Mouse (Mus musculus): ENCODE measurements at regions not wholly inside any gene's neighbourhood (a gene's known extent, or its start where the extent isn't known, plus 50 kb on each side); places are given as distances from the start of the nearest gene placed in this dataset.

DNA sequence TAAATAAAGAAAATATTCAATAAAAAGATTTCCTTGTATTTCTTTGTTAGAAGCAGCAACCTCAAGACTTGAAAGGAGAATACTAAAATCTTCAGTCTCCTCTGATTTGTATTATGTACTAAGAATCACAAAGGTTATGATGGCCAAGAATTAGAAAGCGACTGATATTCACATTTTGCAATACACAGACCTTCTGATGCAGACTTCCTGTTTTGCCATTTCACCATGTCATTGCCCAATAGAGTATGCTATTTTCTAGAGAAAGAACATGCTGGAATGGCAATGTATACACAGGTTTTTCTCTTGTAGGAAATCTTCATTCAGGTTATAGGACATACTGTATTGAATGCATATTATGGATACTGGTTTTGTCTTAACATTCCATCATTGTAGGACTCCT is 250.7 kb upstream of the Chrm2 start:
- H3K9ac ChIP-seq (ENCODE audit: low read length), result no peak overlapping the region
- no peak overlapping the region for H3K4me2 ChIP-seq
- ATAC-seq (ENCODE audit: low FRiP score), result no peak
- H3K27me3 ChIP-seq (ENCODE audit: control insufficient read depth, insufficient read depth, low read length), result no peaks in the 10 kb centered on the region
- no peak overlapping the region for H3K4me3 ChIP-seq (ENCODE audit: low read depth, low read length)
- H3K4me1 ChIP-seq (ENCODE audit: control insufficient read depth, insufficient read depth, low read length), result no peaks in the 10 kb centered on the region
- no peaks in the 10 kb centered on the region for H3K9me3 ChIP-seq (ENCODE audit: control insufficient read depth, low read length)
- no peak overlapping the region for H3K27ac ChIP-seq (ENCODE audit: low read depth, low read length)
- 98% methylated on average over 1 of the region's 1 CpGs for WGBS
- no peak for DNase-seq (ENCODE audit: low spot score, missing footprints)
- no peaks in the 10 kb centered on the region for H3K36me3 ChIP-seq (ENCODE audit: control insufficient read depth, insufficient read depth, low read length)

DNA sequence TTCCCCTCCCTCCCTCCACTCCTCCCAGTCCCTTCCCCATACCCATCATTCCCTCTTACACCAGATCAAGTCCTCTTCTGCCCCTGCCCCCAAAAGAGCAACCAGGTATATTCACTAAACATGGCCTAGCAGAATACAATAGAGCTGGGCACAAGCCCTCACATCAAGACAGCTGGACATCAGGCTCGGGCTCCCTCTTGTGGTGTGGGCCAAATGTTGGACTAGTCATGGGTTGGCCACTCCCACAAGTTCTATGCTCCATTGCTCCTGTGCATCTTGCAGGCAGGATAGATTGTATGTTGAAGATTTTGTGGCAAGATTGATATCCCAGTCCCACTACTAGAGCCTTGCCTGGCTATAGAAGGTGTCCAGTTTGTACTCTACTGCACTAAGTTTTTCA is 240.6 kb upstream of the Chrm2 start:
- no peaks in the 10 kb centered on the region for H3K36me3 ChIP-seq (ENCODE audit: control insufficient read depth, insufficient read depth, low read length)
- no peak for ATAC-seq (ENCODE audit: low FRiP score)
- H3K4me1 ChIP-seq (ENCODE audit: control insufficient read depth, insufficient read depth, low read length), result no peaks in the 10 kb centered on the region
- no peaks in the 10 kb centered on the region for H3K9me3 ChIP-seq (ENCODE audit: control insufficient read depth, low read length)
- H3K4me3 ChIP-seq (ENCODE audit: low read depth, low read length), result no peak overlapping the region
- H3K27ac ChIP-seq (ENCODE audit: low read depth, low read length), result no peak overlapping the region
- 100% methylated on average over 1 of the region's 1 CpGs for WGBS
- no peaks in the 10 kb centered on the region for H3K27me3 ChIP-seq (ENCODE audit: control insufficient read depth, insufficient read depth, low read length)
- no peak overlapping the region for H3K4me2 ChIP-seq
- H3K9ac ChIP-seq (ENCODE audit: low read length), result no peak overlapping the region
- DNase-seq (ENCODE audit: low spot score, missing footprints), result no peak

DNA sequence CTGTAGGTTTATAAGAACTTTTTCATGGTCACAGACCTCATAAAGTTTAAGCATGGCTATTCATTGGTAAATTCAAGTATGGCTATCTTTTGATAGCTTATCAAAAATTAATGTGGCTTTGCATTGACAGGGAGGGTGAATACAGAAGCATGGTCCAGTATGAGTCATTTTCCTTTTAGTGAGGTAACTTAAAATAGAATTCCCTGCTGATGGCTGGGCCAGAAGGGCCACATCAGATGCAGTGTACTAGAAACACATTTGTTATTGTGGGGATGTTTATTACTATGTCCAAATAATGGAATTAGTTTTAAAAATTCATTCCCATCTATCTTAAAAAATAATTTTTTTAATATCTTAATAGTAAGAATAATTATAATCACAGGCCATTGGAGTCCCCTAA is 213.4 kb upstream of the Chrm2 start:
- Histone ChIP-seq H3K4me1 (ENCODE audit: control insufficient read depth, insufficient read depth, low read length) (no peaks in the 10 kb centered on the region), H3K36me3 (ENCODE audit: control insufficient read depth, insufficient read depth, low read length) (no peaks in the 10 kb centered on the region), H3K27me3 (ENCODE audit: control insufficient read depth, insufficient read depth, low read length) (no peaks in the 10 kb centered on the region), H3K4me3 (ENCODE audit: low read depth, low read length) (no peak overlapping the region), H3K27ac (ENCODE audit: low read depth, low read length) (no peak overlapping the region), H3K9ac (ENCODE audit: low read length) (no peak overlapping the region), H3K9me3 (ENCODE audit: control insufficient read depth, low read length) (no peaks in the 10 kb centered on the region), H3K4me2 (no peak overlapping the region)
- DNase-seq (ENCODE audit: low spot score, missing footprints), result no peak
- no peak for ATAC-seq (ENCODE audit: low FRiP score)

DNA sequence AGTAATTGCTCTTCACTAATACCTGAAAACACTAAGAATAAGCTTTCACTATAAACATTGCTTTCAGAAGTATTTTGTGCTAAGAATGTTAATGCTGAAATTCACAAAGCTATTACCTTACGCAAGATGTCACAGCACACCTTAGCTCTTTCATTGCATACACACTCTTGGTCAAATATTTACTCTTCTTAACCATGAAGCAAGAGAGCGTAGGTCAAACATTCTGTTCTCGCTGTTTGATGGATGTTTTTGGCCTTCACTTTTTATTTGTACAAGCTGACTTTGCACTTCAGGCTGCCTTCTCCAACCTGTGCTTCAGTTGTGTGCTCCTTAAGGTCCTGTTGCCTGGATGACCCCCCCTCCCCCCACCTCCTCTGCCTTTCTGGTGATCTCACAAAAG is 212.8 kb upstream of the Chrm2 start:
- H3K9me3 ChIP-seq (ENCODE audit: control insufficient read depth, low read length), result no peaks in the 10 kb centered on the region
- no peaks in the 10 kb centered on the region for H3K27me3 ChIP-seq (ENCODE audit: control insufficient read depth, insufficient read depth, low read length)
- H3K4me1 ChIP-seq (ENCODE audit: control insufficient read depth, insufficient read depth, low read length), result no peaks in the 10 kb centered on the region
- no peak overlapping the region for H3K4me2 ChIP-seq
- ATAC-seq (ENCODE audit: low FRiP score), result no peak
- no peak overlapping the region for H3K4me3 ChIP-seq (ENCODE audit: low read depth, low read length)
- H3K36me3 ChIP-seq (ENCODE audit: control insufficient read depth, insufficient read depth, low read length), result no peaks in the 10 kb centered on the region
- no peak overlapping the region for H3K27ac ChIP-seq (ENCODE audit: low read depth, low read length)
- H3K9ac ChIP-seq (ENCODE audit: low read length), result no peak overlapping the region
- no peak for DNase-seq (ENCODE audit: low spot score, missing footprints)
- 85% methylated on average over 3 of the region's 3 CpGs for WGBS

DNA sequence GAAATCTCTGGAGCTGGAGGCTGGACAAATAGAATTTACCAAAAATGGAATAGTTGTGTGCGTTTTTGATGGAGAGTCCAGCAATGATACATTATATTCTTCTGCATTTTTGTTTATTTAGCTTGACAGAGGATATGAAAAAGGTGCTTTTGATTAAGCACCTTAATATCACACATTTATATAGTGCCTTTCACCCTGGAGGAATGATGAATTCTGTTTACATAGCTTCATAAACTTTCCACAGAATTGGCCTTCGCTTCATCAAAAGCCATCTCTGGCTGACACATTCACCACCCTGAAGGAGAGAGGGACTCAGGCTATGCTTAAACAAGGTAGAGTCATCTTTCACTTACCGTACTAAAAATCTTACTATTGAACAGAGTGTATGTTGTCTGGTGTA is 208.0 kb upstream of the Chrm2 start:
- H3K9me3 ChIP-seq (ENCODE audit: control insufficient read depth, low read length), result no peaks in the 10 kb centered on the region
- H3K9ac ChIP-seq (ENCODE audit: low read length), result no peak overlapping the region
- no peak for DNase-seq (ENCODE audit: low spot score, missing footprints)
- no peak for ATAC-seq (ENCODE audit: low FRiP score)
- H3K4me1 ChIP-seq (ENCODE audit: control insufficient read depth, insufficient read depth, low read length), result peaks cover 2% of the 10 kb centered on the region; the same call in 1 of the 2 replicates
- no peak overlapping the region for H3K27ac ChIP-seq (ENCODE audit: low read depth, low read length)
- no peak overlapping the region for H3K4me2 ChIP-seq
- no peaks in the 10 kb centered on the region for H3K36me3 ChIP-seq (ENCODE audit: control insufficient read depth, insufficient read depth, low read length)
- WGBS, result 95% methylated on average over 3 of the region's 3 CpGs
- no peaks in the 10 kb centered on the region for H3K27me3 ChIP-seq (ENCODE audit: control insufficient read depth, insufficient read depth, low read length)
- H3K4me3 ChIP-seq (ENCODE audit: low read depth, low read length), result no peak overlapping the region

DNA sequence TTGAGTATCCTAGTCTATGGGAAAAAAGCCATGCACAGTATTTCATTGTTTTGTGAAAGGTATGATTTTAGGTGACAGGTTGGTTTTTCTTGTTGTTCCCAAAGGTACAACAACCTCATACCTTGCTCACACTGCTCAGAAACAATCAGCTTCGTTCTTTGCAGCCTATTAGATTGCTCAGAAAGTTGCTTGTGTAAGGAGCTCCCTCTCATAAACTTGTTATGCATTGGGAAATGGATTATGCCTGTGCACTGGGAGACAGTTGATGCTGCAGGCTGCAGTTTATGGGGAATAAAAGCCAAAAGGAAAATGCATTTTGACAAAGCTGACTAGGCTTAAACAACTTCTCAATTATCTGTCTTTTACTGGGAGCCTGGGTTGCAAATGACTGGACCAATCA is 205.2 kb upstream of the Chrm2 start:
- ATAC-seq (ENCODE audit: low FRiP score) (no peak), DNase-seq (ENCODE audit: low spot score, missing footprints) (no peak)
- Histone ChIP-seq H3K36me3 (ENCODE audit: control insufficient read depth, insufficient read depth, low read length) (no peaks in the 10 kb centered on the region), H3K4me2 (no peak overlapping the region), H3K9me3 (ENCODE audit: control insufficient read depth, low read length) (no peaks in the 10 kb centered on the region), H3K27ac (ENCODE audit: low read depth, low read length) (no peak overlapping the region), H3K4me3 (ENCODE audit: low read depth, low read length) (no peak overlapping the region), H3K9ac (ENCODE audit: low read length) (no peak overlapping the region), H3K27me3 (ENCODE audit: control insufficient read depth, insufficient read depth, low read length) (no peaks in the 10 kb centered on the region), H3K4me1 (ENCODE audit: control insufficient read depth, insufficient read depth, low read length) (peaks cover 2% of the 10 kb centered on the region; the same call in 1 of the 2 replicates)
- WGBS, result 66% methylated on average over 1 of the region's 1 CpGs

DNA sequence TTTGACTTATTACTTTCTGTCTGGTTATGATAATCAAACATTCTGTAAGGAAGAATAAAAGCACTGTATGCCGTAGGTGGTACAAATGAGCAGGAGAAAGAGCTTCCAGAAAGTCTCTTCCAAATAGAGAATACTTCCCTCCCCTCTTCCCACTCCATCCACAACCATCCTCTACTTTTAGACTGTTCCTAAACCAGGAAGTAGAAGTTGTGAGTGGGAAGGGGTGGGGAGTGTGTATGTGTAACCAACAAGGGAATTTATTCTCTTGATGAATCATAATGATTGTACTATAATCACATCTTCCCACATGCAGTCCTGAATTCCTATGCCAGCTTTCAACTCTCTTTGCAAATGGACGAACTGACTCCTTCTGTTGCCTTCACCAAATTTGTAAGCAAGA is 181.2 kb upstream of the Chrm2 start:
- Histone ChIP-seq H3K4me2 (no peak overlapping the region), H3K4me3 (ENCODE audit: low read depth, low read length) (no peak overlapping the region), H3K36me3 (ENCODE audit: control insufficient read depth, insufficient read depth, low read length) (no peaks in the 10 kb centered on the region), H3K9me3 (ENCODE audit: control insufficient read depth, low read length) (no peaks in the 10 kb centered on the region), H3K27me3 (ENCODE audit: control insufficient read depth, insufficient read depth, low read length) (no peaks in the 10 kb centered on the region), H3K4me1 (ENCODE audit: control insufficient read depth, insufficient read depth, low read length) (no peaks in the 10 kb centered on the region), H3K9ac (ENCODE audit: low read length) (no peak overlapping the region), H3K27ac (ENCODE audit: low read depth, low read length) (no peak overlapping the region)
- ATAC-seq (ENCODE audit: low FRiP score) (no peak), DNase-seq (ENCODE audit: low spot score, missing footprints) (peak; percentile 2)
- WGBS, result 89% methylated on average over 2 of the region's 2 CpGs

DNA sequence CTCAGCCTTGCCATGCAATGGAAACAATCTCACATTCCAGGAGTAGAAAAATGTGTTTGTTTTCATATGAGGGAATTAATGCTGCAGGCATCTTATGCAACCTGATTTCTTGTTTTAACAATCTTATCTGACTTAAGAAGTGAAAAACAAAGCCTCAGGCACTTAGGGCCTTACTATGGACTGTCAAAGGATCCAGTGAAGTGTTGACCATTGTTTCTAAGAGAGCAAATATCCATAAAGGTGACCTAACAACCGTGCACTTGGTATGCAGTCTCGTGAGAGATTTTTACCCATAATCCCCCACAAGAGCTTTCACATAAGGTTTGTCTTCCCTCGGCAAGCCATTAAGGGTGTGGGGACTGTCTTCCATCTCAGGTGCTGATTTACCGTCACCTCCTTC is 166.6 kb upstream of the Chrm2 start:
- ATAC-seq (ENCODE audit: low FRiP score), result no peak
- WGBS, result 76% methylated on average over 4 of the region's 4 CpGs

DNA sequence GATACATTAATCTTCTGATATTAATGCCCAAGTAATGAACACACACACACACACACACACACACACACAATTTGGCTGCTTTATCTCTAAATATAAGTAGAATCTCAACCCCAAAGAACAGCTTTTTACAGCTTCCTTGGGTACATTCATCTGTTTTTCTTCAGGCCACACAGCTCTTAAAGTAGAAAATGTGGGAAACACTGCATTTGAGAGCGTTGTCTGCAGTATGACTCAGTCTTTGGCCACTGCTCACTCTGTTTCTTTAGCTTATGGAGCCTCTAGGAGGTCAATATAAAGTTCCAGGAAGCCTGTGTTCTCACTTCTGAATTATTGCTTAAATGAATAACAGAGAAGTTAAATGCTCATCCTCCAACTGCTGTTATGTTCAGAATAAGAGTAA is 153.4 kb upstream of the Chrm2 start:
- no peak overlapping the region for H3K9ac ChIP-seq (ENCODE audit: low read length)
- 87% methylated on average over 1 of the region's 1 CpGs for WGBS
- H3K4me2 ChIP-seq, result no peak overlapping the region
- no peaks in the 10 kb centered on the region for H3K27me3 ChIP-seq (ENCODE audit: control insufficient read depth, insufficient read depth, low read length)
- ATAC-seq (ENCODE audit: low FRiP score), result no peak
- H3K36me3 ChIP-seq (ENCODE audit: control insufficient read depth, insufficient read depth, low read length), result no peaks in the 10 kb centered on the region
- DNase-seq (ENCODE audit: low spot score, missing footprints), result no peak
- no peak overlapping the region for H3K27ac ChIP-seq (ENCODE audit: low read depth, low read length)
- no peaks in the 10 kb centered on the region for H3K4me1 ChIP-seq (ENCODE audit: control insufficient read depth, insufficient read depth, low read length)
- H3K9me3 ChIP-seq (ENCODE audit: control insufficient read depth, low read length), result no peaks in the 10 kb centered on the region
- H3K4me3 ChIP-seq (ENCODE audit: low read depth, low read length), result no peak overlapping the region

More for the DNA sequence above, 166.6 kb upstream of the Chrm2 start:
- no peak overlapping the region for H3K9ac ChIP-seq (ENCODE audit: low read length)
- H3K36me3 ChIP-seq (ENCODE audit: control insufficient read depth, insufficient read depth, low read length), result no peaks in the 10 kb centered on the region
- H3K4me3 ChIP-seq (ENCODE audit: low read depth, low read length), result no peak overlapping the region
- H3K4me2 ChIP-seq, result no peak overlapping the region
- DNase-seq (ENCODE audit: low spot score, missing footprints), result peak; percentile 31
- no peaks in the 10 kb centered on the region for H3K9me3 ChIP-seq (ENCODE audit: control insufficient read depth, low read length)
- H3K27ac ChIP-seq (ENCODE audit: low read depth, low read length), result no peak overlapping the region
- no peaks in the 10 kb centered on the region for H3K4me1 ChIP-seq (ENCODE audit: control insufficient read depth, insufficient read depth, low read length)
- H3K27me3 ChIP-seq (ENCODE audit: control insufficient read depth, insufficient read depth, low read length), result no peaks in the 10 kb centered on the region

DNA sequence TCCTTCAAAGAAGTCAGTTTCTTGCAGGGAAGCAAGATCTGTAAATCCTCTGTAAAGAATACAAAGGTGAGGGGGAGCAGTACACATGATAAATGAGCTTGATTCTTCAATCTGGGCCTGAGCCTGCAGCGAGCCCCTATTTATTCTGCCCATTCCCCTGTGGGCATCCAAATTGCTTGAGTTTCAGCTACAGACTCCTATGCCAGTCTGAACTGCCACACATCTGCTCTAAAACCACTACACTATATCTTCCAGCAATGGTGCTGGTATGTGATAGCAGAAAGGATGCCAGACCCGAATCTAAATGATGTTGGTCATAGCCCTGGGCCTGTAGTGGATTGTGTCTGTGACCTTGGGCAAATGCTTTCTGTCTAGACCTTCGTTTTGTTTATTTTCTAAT is 140.9 kb upstream of the Chrm2 start:
- no peaks in the 10 kb centered on the region for H3K4me1 ChIP-seq (ENCODE audit: control insufficient read depth, insufficient read depth, low read length)
- H3K27ac ChIP-seq (ENCODE audit: low read depth, low read length), result no peak overlapping the region
- no peaks in the 10 kb centered on the region for H3K36me3 ChIP-seq (ENCODE audit: control insufficient read depth, insufficient read depth, low read length)
- no peaks in the 10 kb centered on the region for H3K27me3 ChIP-seq (ENCODE audit: control insufficient read depth, insufficient read depth, low read length)
- 85% methylated on average over 3 of the region's 3 CpGs for WGBS
- H3K9ac ChIP-seq (ENCODE audit: low read length), result no peak overlapping the region
- no peaks in the 10 kb centered on the region for H3K9me3 ChIP-seq (ENCODE audit: control insufficient read depth, low read length)
- H3K4me2 ChIP-seq, result no peak overlapping the region
- ATAC-seq (ENCODE audit: low FRiP score) (no peak), DNase-seq (ENCODE audit: low spot score, missing footprints) (no peak)
- H3K4me3 ChIP-seq (ENCODE audit: low read depth, low read length), result no peak overlapping the region

Data from midbrain, embryonic 11.5 days (tissue).